13 mouse cellular contexts compared by ENCODE assay signal in the genomic region with DNA sequence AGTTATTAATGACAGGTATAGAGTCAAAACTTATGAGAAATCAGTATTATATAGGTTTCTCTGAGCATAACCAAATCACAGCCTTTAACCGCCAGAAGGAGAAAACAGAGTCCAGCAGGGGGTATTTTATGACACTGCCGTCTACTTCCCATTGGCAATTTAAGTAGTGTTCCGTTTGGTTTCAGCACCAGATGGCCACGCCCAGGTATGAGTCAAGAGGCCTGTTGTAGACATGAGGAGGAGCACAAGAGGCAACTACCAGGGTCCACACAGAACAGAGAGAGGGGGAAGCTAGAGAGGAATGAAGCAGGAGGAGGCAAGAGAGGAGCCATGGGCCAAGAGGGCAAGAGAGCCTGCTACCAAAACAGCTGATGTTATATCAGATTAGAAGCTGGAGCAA. TPM values are rescaled to one million over a fixed set of nuclear protein-coding genes. Genes with fewer than 3 reads are reported as not detected.
DNase-seq lines count a peak whose midpoint lies in the region; ATAC-seq and TF ChIP-seq lines count a peak whose summit lies in the region.
"Had no signal": no experiment of that assay in that cellular context is flagged by ENCODE, and none has a peak within 500 bp of the region (broad histone marks: within the 10 kb centered on the region; RNA-seq: fewer than 3 reads in every experiment).

No protein-coding gene starts in this region.

- H3K9me3 ChIP-seq in G1E (replicated peaks), result no peaks in the 10 kb centered on the region
- H3K9me3 ChIP-seq: heart, embryonic 13.5 days; hindbrain, embryonic 12.5 days; kidney, embryonic 15.5 days; midbrain, embryonic 13.5 days had no signal

- H3K4me1 ChIP-seq in G1E (ENCODE audit: insufficient read depth, low read depth, low read length), result peaks cover 47% of the 10 kb centered on the region
- no peaks in the 10 kb centered on the region for H3K4me1 ChIP-seq in lung, adult 2 months (ENCODE audit: control insufficient read depth, insufficient read depth, low read length)
- H3K4me1 ChIP-seq: heart, embryonic 13.5 days; hindbrain, embryonic 12.5 days; kidney, embryonic 15.5 days; midbrain, embryonic 13.5 days had no signal

- H3K36me3 ChIP-seq in G1E (replicated peaks), result no peaks in the 10 kb centered on the region
- H3K36me3 ChIP-seq: heart, embryonic 13.5 days; hindbrain, embryonic 12.5 days; kidney, embryonic 15.5 days; midbrain, embryonic 13.5 days had no signal

- no peak for DNase-seq in G1E (ENCODE audit: low spot score)
- DNase-seq in lung, adult 2 months, result peak; percentile 23
- no peak for DNase-seq in right cerebral cortex, postnatal 10 days (ENCODE audit: low spot score in 2 of 2)
- no peak for DNase-seq in right cerebral cortex, postnatal 36 days (ENCODE audit: low spot score in 2 of 2)
- DNase-seq: layer of hippocampus, adult 9-11 months; thymus, postnatal 36 days had no signal

- ATAC-seq in G1E (ENCODE audit: extremely low read depth, insufficient number of reproducible peaks, low FRiP score, poor library complexity, severe bottlenecking), result peak; percentile 63
- ATAC-seq in erythroblast, adult 5-6 weeks (replicated peaks; ENCODE audit: low FRiP score, poor library complexity, severe bottlenecking), result 0 out of 2 replicates have a peak, but pooled peaks have one; percentile 31
- peak; percentile 81 for ATAC-seq in neutrophil, adult 5-6 weeks (ENCODE audit: extremely low read depth, insufficient number of reproducible peaks, low FRiP score, poor library complexity, severe bottlenecking)
- ATAC-seq in erythroid progenitor cell, adult 5-6 weeks (replicated peaks; ENCODE audit: low FRiP score, poor library complexity, severe bottlenecking), result no peak
- ATAC-seq: midbrain, embryonic 13.5 days had no signal

- 46% methylated on average over 4 of the region's 4 CpGs for WGBS in lung, adult 2 months

- no peak for TF ChIP-seq CTCF in G1E (IDR thresholded peaks at IDR 0.05; ENCODE audit: low read depth, low read length)
- no peak for TF ChIP-seq CTCF in lung, adult 2 months (IDR thresholded peaks at IDR 0.05; ENCODE audit: insufficient read depth, low read length)

- no peaks in the 10 kb centered on the region for H3K27me3 ChIP-seq in G1E (ENCODE audit: insufficient read depth, low read length)
- H3K27me3 ChIP-seq: midbrain, embryonic 13.5 days had no signal

- no peak overlapping the region for H3K4me3 ChIP-seq in G1E (ENCODE audit: low read depth, low read length)
- H3K4me3 ChIP-seq in lung, adult 2 months (replicated peaks; ENCODE audit: extremely low read depth, low read depth, low read length), result no peak overlapping the region
- H3K4me3 ChIP-seq: heart, embryonic 13.5 days; hindbrain, embryonic 12.5 days; kidney, embryonic 15.5 days; midbrain, embryonic 13.5 days had no signal

- no peak for TF ChIP-seq POLR2A in lung, adult 2 months (IDR thresholded peaks at IDR 0.05; ENCODE audit: borderline replicate concordance, extremely low read depth, low read depth, low read length)

RNA-seq across cellular contexts. Expression of gene Taldo1, which starts 12.4 kb away (rescaled TPM):
- total RNA-seq in G1E (2014; fragmentation: Nextera tagmentation), result 59.1 and 68.2 TPM in 2 replicates
- 514 and 659 TPM in 2 replicates for total RNA-seq in G1E (2017)
- 207 and 336 TPM in 2 replicates for polyA plus RNA-seq in G1E (2012)
- 132 and 180 TPM in 2 replicates for total RNA-seq in erythroblast, adult 5-6 weeks (2015; ENCODE audit: low replicate concordance)
- total RNA-seq in erythroblast, adult 5-6 weeks (2017; ENCODE audit: low replicate concordance), result 443 and 565 TPM in 2 replicates
- 145 and 204 TPM in 2 replicates for polyA plus RNA-seq in lung, adult 2 months (2012; rRNA removed)
- total RNA-seq in neutrophil, adult 5-6 weeks (2017), result 1,594 and 1,707 TPM in 2 replicates
- 108 and 138 TPM in 2 replicates for total RNA-seq in erythroid progenitor cell, adult 5-6 weeks (2015; ENCODE audit: low replicate concordance)
- total RNA-seq in erythroid progenitor cell, adult 5-6 weeks (2017; ENCODE audit: low replicate concordance), result 354 and 496 TPM in 2 replicates

RNA-seq across cellular contexts. Expression of gene Gatd1, which starts 34.4 kb away (rescaled TPM):
- total RNA-seq in G1E (2014; fragmentation: Nextera tagmentation) (22.6 and 30.8 TPM in 2 replicates), G1E (2017) (23.8 and 23.9 TPM in 2 replicates)
- polyA plus RNA-seq in G1E (2012), result 15.4 and 16.5 TPM in 2 replicates
- 6.3 and 9.2 TPM in 2 replicates for total RNA-seq in erythroblast, adult 5-6 weeks (2015; ENCODE audit: low replicate concordance)
- total RNA-seq in erythroblast, adult 5-6 weeks (2017; ENCODE audit: low replicate concordance), result 4.9 and 6.0 TPM in 2 replicates
- 57.1 and 64.8 TPM in 2 replicates for polyA plus RNA-seq in lung, adult 2 months (2012; rRNA removed)
- total RNA-seq in neutrophil, adult 5-6 weeks (2017), result 16.8 and 21.9 TPM in 2 replicates
- total RNA-seq in erythroid progenitor cell, adult 5-6 weeks (2015; ENCODE audit: low replicate concordance), result 3.4 and 14.4 TPM in 2 replicates
- total RNA-seq in erythroid progenitor cell, adult 5-6 weeks (2017; ENCODE audit: low replicate concordance), result 4.4 and 9.2 TPM in 2 replicates

RNA-seq across cellular contexts. Expression of gene Eps8l2, which starts 40.9 kb away (rescaled TPM):
- not detected in 2 replicates for total RNA-seq in G1E (2014; fragmentation: Nextera tagmentation)
- 0.33 TPM in 1 of 2 replicates, not detected in the other for total RNA-seq in G1E (2017)
- polyA plus RNA-seq in G1E (2012), result not detected in 2 replicates
- not detected in 2 replicates for total RNA-seq in erythroblast, adult 5-6 weeks (2015; ENCODE audit: low replicate concordance)
- total RNA-seq in erythroblast, adult 5-6 weeks (2017; ENCODE audit: low replicate concordance), result not detected in 2 replicates
- 112 and 143 TPM in 2 replicates for polyA plus RNA-seq in lung, adult 2 months (2012; rRNA removed)
- total RNA-seq in neutrophil, adult 5-6 weeks (2017), result 3.1 and 7.9 TPM in 2 replicates
- not detected in 2 replicates for total RNA-seq in erythroid progenitor cell, adult 5-6 weeks (2015; ENCODE audit: low replicate concordance)
- total RNA-seq in erythroid progenitor cell, adult 5-6 weeks (2017; ENCODE audit: low replicate concordance), result 1.4 TPM in 1 of 2 replicates, not detected in the other

RNA-seq across cellular contexts. Expression of gene Cend1, which starts 49.7 kb away (rescaled TPM):
- not detected in 2 replicates for total RNA-seq in G1E (2014; fragmentation: Nextera tagmentation)
- total RNA-seq in G1E (2017), result not detected in 2 replicates
- not detected in 2 replicates for polyA plus RNA-seq in G1E (2012)
- total RNA-seq in erythroblast, adult 5-6 weeks (2015; ENCODE audit: low replicate concordance), result not detected in 2 replicates
- total RNA-seq in erythroblast, adult 5-6 weeks (2017; ENCODE audit: low replicate concordance), result not detected in 2 replicates
- polyA plus RNA-seq in lung, adult 2 months (2012; rRNA removed), result 0.38 and 0.56 TPM in 2 replicates
- 0.25 TPM in 1 of 2 replicates, not detected in the other for total RNA-seq in neutrophil, adult 5-6 weeks (2017)
- not detected in 2 replicates for total RNA-seq in erythroid progenitor cell, adult 5-6 weeks (2015; ENCODE audit: low replicate concordance)
- total RNA-seq in erythroid progenitor cell, adult 5-6 weeks (2017; ENCODE audit: low replicate concordance), result not detected in 2 replicates

RNA-seq across cellular contexts. Expression of gene Tmem80, which starts 52.0 kb away (rescaled TPM):
- total RNA-seq in G1E (2014; fragmentation: Nextera tagmentation) (22.5 and 24.4 TPM in 2 replicates), G1E (2017) (18.0 and 18.3 TPM in 2 replicates)
- 8.4 and 9.0 TPM in 2 replicates for polyA plus RNA-seq in G1E (2012)
- 6.5 and 8.4 TPM in 2 replicates for total RNA-seq in erythroblast, adult 5-6 weeks (2015; ENCODE audit: low replicate concordance)
- 10.5 and 12.9 TPM in 2 replicates for total RNA-seq in erythroblast, adult 5-6 weeks (2017; ENCODE audit: low replicate concordance)
- polyA plus RNA-seq in lung, adult 2 months (2012; rRNA removed), result 37.2 and 49.2 TPM in 2 replicates
- 24.2 and 24.7 TPM in 2 replicates for total RNA-seq in neutrophil, adult 5-6 weeks (2017)
- 13.4 and 26.7 TPM in 2 replicates for total RNA-seq in erythroid progenitor cell, adult 5-6 weeks (2015; ENCODE audit: low replicate concordance)
- 8.3 and 8.6 TPM in 2 replicates for total RNA-seq in erythroid progenitor cell, adult 5-6 weeks (2017; ENCODE audit: low replicate concordance)
